Mouse (Mus musculus) hematopoietic stem cell, adult 5-6 weeks (primary cell): ENCODE measurements at regions not wholly inside any gene's neighbourhood (a gene's known extent, or its start where the extent isn't known, plus 50 kb on each side); places are given as distances from the start of the nearest gene placed in this dataset.

Experiments
- ATAC-seq, 2 experiments: fragments of 125-278 bp in 1 of 2; replicated peaks in 1 of 2; 2 replicates each; pipeline ENCODE4 v1.8.0; 2016 to 2017; ENCODE audit warnings: inconsistent platforms in 2 of 2, mild to moderate bottlenecking in 2 of 2, moderate number of reproducible peaks in 2 of 2, low read depth in 1 of 2, moderate TSS enrichment in 1 of 2; ENCODE audit not compliant: low FRiP score in 2 of 2, poor library complexity in 2 of 2, severe bottlenecking in 2 of 2, insufficient read depth in 1 of 2, low TSS enrichment in 1 of 2

GRCm38 (mm10) chr3:133722550-133723290 is 177.8 kb upstream of the Tet2 start:
- ATAC-seq: no peak

GRCm38 (mm10) chr3:133726831-133727230 is 181.9 kb upstream of the Tet2 start:
- no peak for ATAC-seq

DNA sequence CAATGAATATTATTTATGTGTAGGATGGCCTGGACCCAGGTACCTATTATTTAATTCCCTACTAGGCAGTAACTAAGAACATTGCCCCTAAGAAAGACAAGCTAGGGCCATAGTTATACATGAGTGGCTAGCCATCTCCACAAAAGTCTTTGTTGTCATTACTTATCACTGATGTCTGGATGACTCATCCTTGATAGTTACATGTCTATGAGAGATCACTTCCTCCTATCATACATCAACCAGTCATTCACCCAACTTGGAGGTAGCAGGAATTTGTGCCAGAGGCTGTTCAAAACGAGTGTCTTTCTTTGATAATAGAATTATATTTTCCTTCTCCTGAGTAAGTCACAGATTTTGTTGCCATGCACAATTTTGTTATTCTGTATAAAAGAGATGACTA is 190.7 kb upstream of the Tet2 start:
- no peak for ATAC-seq

- no peak for ATAC-seq
Measured at GRCm38 (mm10) chr3:133738936-133739335, 194.0 kb upstream of the Tet2 start.

DNA sequence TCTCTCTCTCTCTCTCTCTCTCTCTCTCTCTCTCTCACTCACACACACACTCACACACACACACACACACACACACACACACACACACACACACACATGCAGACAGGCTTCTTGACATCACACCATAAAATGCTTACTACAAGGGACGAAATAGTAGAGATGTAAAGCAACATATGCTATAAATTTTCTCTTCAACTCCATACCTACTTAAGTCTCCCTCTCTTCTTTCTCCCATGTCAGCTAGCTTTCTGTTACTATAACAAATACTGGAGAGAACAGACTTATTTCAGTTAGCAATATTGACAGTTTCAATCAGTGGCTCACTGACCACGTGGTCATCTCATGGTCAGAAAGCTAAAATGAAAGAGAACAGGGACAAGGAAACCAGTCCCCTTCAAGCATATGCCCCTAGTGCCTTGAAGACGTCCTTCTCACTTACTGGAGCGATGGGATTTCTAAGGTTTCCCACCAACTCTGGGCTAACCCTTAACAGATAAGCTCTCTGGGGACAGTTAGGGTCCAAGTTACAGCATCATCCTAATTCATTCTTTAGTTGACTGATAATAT is 199.7 kb upstream of the Tet2 start:
- no peak for ATAC-seq

DNA sequence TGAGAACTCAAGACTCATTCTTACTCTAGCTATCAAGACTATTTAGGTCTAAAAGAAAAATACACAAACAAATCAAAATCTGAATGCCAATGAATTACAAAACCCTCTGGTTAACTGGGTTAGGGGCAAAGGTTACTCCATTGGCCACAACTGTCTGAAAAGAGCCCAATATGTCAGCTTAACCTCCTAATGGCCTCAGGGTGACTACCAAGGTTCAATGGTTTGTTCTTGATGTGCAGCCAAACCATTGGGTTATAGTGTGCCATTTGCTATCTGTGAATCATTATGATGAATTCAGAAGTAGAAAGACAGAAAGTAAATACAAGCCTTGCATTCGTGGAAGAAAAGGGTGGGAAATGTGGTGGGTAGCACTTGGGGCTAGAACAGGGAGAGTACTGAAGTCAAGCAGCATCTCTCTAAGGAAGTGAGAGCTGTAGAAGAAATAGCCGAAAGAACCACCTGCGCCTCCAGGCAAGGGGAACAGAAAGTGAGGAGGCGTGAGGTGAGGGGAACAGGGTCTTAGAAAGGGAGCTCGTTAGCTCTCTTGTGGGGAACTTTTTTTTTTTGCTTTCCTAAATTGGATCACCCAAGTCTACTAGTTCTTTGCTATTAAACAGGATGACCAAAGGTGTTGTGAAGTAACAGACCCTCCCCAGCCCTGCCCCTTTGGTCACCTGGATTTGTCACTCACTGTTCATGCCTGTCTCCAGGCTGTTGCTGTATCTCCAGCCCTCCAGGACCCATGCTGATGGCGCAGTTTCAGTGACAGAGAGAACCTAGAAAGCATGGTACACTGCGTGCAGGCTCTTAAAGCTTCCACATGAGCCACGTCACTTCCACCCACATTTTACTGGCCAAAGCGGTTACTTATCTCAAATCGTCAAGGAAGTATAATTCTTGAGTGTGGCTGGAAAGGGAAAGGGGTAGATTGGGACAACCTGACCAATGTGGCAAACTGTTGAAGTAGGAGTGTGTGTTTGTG is 204.1 kb upstream of the Tet2 start:
- ATAC-seq: no peak; a peak in 1 of 4 replicates

DNA sequence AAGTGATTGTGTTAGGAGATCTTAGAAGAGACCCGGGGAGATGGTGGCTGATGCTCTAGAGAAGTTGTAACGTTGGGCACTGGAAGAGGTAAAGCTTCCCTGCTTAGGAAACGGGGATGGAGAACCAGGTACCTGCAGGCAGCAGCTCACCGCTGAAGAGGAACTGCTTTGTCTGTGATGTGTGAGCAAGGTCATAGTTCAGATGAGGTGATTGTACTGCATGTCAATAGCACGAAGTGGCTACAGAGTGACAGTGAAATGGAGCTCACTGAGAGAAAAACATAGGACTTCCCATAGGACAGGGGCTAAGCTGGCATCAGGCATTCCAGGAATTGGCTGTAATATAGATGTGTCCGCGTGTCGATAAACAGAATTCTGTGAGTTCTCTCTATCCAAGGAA is 205.1 kb upstream of the Tet2 start:
- no peak for ATAC-seq

DNA sequence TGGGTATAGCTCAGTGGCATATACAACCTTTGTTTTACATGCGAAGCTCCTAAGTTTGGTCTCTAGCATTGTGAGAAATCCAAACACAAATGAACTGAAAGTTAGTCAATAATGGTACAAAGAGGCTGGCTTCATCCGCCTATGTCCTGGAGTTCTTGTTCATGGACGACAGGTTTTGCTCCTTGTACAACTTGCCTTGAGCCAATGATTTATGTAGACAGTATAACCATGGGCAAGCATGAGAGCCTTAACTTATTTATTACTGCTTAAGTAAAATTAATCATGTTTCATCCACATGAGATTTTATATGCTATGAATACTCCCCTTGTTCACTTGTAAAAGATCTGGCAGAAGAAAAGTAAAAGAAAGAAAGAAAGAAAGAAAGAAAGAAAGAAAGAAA is 205.7 kb upstream of the Tet2 start:
- ATAC-seq: no peak

DNA sequence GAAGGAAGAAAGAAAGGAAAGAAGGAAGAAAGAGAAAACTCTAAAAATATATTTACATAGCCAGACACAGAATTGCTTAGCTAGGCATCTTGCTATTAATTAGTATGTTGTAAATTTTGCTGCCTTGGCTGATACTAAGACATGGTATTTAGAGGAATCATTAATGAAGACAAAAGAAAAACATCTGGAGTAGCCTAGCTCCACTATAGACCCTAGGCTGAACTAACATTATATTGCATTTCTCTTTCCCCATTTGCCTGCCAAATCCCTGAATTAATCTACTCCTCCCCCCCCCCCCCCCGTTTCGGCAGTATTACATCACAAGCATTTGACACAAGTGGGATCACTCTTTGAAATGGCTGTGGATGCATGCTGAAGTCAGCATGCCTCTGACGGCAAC is 206.1 kb upstream of the Tet2 start:
- no peak for ATAC-seq

DNA sequence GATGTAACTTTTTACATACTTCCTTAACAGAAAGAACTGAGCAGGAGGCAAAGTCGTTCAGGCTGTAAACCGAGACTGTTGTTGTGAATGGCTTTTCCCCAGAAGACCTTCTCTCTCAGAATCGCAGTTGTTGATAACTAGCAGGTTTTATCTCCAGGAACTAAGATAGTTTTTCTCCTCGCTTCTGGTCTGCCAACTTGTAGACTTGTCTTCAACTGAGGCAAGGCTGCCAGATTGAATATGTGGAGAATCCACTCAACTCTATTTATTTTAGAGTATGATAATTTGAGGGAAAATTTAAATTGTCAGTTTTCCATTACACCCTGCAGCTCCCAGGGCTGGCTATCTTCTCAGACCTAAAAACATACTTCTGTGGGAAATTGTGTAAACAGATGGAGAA is 206.6 kb upstream of the Tet2 start:
- no peak for ATAC-seq

- no peak for ATAC-seq
Measured at GRCm38 (mm10) chr3:133753041-133753440, 208.1 kb upstream of the Tet2 start.

DNA sequence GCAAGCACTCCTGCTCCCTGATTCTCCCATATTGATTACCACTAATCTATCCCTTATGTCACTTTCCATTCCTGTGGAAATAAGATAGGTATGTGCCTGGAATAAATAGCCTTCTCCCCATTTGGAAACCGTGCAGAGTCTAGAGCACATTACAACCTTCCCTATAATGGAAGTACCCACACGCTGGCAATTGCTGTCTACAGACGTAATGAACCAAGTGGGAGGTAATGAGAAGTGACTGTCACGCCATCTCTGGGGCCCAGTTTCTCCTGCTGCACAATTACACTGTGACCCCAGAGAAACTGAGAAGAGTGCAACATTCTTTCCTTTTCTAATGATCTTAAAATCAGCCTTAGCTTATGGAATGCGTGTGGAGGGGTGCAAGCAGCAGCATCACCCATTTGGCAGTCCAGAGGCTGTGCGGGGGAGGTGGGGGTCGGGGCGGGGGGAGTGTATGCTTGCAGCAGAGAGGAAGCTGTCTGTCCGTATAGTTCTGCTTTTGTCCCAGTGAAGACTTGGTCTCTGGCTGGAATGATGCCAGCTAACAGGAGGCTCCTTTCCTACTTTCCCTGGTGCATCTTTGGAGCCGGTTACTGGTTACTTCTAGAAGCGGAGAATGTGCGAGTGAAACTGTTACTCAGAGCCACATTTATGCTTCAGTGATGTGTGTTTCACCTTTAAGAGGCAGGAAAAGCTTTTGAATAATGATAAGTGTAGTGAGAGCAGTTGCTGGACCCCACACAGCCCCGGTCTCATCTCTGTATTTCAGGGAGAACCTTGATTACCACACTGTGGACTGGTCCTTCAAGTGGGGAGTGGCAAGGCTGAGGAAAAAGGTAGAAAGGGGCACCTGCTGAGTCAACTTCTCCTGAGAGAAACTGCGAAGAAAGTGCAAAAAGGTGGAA is 209.3 kb upstream of the Tet2 start:
- ATAC-seq: peak; percentile 54 to 63

DNA sequence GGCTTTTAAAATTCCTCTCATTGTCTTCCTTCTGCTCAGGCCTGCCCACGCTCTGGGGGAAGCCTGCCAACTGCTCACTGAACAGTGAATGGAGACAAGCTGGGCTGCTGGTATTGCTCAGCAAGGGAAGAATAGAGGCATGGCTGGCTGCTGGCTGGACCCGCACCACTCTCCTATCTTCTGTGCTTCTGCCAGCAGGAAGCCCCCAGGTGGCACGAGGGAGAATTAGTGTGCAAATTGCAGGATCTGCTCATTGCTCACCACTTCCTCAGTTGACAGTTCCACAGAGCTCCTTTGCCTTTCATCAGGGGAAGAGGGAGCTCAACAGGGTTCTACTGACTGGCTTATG is 209.9 kb upstream of the Tet2 start:
- ATAC-seq: peak; percentile 66 to 70

DNA sequence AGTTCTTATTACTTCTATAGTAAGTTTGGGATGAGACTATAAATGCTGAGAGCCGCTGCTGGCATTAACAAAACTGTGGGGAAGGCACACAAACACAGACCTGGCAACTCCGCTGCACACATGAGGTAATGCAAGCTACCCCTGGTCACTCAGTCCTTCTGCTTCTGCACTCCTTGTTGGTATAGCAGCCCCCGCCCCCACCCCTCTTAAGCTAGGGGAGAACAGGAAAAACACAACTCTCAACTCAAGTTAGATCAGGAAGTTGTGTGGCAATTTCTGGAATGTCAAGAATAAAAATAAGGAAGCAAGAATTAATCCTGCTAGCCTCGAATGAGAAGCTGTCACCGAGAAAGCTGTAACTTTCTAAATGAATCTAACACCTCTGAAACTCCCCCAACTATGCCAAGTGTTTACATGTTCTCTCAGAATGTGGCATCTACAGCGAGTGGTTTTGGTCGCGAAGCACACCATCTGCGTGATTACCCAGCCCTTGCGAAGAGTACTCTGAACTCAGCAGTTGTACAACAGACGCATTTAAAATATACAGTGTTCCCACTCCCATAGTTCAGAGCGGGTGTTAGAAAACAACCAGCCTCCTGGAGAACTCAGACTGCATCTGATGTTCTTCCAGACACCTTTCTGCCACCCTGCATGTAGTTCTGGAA is 212.9 kb upstream of the Tet2 start:
- ATAC-seq: no peak

GRCm38 (mm10) chr3:133758421-133758820 is 213.5 kb upstream of the Tet2 start:
- ATAC-seq: no peak; a peak in 1 of 4 replicates

DNA sequence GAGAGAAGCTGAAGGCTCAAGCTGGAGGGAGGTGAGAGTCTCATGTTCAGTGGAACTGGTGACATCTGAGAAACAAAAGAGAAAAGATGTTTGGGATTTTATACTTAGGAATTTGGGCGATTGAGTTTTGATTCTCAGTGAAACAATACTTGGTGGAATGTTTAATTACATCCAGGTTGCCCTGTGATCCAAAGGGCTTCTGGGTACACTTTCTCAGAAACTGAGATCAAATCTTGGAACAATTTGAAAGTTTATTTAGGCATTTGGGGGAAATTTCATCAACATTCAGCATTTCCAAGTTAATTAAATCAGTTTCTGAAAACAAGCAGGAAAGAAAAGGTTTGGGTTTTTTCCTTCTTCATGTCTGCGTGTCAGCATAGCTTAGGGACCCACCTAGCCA is 214.7 kb upstream of the Tet2 start:
- ATAC-seq: no peak

- no peak for ATAC-seq
Measured at GRCm38 (mm10) chr3:133760221-133760620, 215.3 kb upstream of the Tet2 start.
